Mouse (Mus musculus) adrenal gland, adult 2 months (tissue): ENCODE data around the gene Mmel1. TPM values are rescaled to one million over a fixed set of nuclear protein-coding genes. Genes with fewer than 3 reads are reported as not detected.

Experiments
- DNase-seq: peaks from one replicate; pipeline ENCODE4 v3.0.0; 2021
- long read RNA-seq: library from polyadenylated mRNA; stranded (forward); transcript quantifications from one replicate; pipeline ENCODE4 v2.0.0, GENCODE M21; 2021
- polyA plus RNA-seq: library from polyadenylated mRNA; depleted of rRNA; stranded (reverse); fragments of >200 nt; gene quantifications from 2 replicates; pipeline ENCODE4 v1.2.3, GENCODE M21; 2012; rRNA removed
- total RNA-seq, 2 experiments: library from RNA; stranded (reverse); gene quantifications; 2 replicates each; pipeline ENCODE4 v1.2.3; 2021

Gene Mmel1
- 1 to 10 TPM in 1 of 2 experiments, under 1 TPM in 1; 0.66 to 4.9 TPM for total RNA-seq
- polyA plus RNA-seq: 2.4 and 6.3 TPM in 2 replicates
- long read RNA-seq: 0 reads

DNA sequence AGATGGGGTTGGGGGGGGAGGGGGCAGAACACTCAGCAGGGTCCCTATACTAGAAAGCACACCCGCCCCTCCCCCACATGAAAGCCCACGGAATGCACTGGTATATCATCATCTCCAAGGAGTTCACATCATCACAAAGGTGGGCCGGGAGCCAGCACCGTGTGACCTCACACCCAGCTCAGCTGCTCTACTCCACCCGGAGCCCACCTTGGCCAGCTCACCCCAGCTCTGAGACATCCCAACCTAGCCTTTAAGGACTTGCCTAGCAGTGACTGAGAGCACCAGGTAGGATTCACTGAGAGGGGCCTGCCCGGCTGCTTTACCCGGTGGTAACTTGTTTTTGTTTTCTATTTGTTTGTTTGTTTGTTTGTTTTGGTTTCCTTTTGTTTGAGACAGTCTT, at the start of gene Mmel1:
TSS of gene Mmel1 (plus strand) at position 146 of the 400 bp plus-strand sequence.
- no peak for DNase-seq

DNA sequence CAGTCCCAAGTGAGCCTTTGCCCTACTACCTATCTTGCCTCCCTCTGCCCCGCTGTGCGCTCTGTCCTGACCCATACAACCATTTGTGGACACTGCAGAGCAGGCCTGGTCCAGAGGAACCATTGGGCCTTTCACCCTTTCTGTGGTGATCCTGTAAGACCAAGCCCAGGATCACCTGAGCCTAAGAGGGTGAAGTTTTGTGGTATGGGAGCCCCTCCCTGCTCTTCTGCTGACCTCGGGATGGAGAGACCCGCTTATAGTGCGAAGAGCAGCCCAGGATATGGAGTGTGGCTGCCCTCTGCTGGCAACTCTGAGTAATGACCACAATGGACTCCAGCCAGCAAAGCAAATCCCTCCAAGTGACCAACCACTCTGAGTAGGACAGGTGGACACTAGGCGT, 43.7 kb upstream of the Mmel1 start:
- DNase-seq: peak; percentile 14

DNA sequence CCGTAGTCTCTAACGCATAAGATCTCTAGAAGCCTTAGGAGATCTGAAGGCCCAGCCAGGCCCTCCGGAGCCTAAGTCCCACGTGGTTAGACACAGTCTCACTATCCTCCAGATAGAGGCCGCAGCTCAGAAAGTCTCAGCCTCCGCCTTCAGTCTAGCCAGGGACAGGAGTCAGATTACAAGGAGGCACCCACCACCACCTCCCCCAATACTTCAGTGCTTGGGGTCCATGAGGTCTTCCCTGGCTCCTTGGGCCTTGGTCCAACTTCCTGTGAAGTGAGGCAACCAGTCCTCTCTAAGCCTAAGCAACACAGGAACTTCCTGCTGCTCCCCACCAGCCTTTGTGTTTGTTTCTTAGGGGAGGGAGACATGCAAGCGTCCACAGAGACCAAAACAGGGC, 43.2 kb upstream of the Mmel1 start:
- DNase-seq: no peak

DNA sequence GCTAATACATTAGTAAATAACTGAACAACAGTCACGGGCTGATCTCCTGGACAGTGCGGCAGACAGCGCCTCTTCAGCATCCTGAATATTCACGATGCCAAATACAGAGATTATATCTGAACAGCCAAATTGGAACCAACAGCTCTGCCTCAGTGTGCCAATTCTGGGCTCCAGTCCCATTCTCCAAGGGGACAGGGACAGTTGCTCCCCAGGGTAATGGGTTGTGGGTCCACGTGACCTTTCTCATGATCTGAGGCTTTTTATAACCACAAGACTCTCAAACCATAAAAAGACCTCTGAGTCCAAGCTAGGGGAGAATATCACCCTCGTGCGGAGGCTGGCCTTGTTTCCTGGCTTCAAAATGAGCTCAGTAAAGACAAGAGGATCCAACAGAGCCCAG, 42.2 kb upstream of the Mmel1 start:
- no peak for DNase-seq

DNA sequence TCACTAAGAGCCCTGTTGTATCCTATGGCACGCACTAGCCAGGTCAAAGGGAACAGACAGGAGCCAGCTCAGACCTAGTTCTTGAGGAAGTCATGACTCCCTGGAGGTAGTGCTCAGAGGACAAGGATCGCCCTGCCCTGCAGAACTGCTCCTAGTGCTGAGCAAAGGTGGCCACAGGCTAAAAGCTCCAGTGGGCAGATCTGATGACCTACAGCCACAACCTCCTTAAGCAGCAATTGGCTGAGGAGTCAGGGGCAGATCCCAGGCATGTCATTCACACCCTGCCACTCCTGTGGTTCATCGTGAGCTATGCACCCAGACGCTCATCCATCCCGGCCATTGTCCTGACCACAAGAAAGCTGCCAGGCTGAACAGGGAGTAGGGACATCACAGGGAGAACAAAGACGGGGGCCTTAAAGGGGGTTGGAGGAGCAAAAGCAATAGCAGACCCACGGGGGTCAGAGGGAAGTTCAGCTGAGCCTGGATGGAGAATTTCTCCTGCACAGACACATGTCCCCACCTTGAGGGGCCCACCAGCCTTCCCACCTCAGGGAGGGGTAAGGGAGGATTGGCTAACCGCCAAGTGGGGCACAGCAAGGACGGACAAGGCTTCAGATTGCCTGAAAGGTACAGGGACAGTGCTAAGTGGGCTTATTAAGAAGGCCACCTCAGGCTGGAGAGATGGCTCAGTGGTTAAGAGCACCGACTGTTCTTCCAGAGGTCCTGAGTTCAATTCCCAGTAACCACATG, 41.3 kb upstream of the Mmel1 start:
- DNase-seq: no peak

DNA sequence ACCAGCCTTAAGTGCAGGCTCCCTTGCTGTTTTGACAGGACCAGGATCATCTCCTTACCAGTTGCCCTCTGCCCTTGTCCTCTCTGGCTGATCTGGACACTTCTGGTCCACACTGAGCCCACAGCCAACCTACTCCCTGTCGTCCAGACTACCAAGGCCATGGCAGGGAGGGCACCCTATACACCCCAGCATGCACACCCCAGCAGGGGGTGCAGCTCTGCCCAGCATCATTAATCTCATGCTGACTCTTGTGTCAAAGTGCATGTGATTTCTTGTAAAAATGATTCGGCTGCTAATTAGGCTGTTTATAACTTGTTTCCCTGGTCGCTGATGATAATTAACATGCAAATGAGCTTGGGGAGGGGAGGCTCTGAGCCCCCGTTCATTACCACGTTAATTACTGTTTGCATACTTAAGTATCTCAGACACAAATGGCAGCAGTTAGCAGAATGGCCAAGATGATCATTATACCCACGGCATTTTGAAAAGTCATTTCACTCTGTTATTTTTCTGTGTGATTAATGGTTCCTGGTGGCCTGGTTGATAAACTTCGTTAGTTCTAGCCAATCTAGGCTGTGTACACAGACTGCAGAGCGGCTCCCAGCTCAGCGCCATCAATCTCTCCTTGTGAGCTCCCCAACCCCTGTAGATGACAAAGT, 37.3 kb upstream of the Mmel1 start:
- no peak for DNase-seq

DNA sequence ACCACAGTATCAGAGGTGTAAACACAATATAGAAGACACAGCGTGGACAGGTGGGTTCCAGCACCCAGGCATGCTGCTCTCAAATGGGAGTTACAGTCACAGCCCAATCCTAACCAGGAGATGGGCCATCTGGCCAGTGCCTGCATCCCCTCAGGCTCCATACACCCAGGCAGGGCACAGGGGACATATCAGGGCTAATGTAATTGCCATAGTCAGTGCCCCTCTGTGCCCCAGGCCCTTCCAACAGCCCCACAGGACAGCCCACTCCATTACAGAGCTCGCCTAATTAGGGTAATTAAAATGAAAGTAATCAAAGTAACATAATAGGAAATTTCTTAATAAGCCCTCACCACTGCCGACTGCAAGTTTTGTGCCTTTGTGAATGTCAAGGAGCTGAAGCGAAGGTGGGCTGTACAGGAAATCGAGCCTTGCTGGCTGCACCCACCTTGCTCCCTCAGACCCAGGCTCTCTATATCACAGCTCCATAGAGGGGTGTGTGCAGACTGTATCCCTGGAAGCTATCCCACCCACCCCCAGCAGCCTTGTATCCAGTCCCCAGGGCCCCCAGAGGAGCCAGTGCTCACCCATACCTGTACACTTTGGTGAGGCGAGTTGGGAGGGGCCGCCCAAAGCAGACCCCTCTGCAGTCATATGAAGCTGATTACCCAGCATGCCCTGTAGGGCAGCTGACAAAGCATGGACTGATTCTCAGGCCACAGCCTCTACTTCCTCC, 33.0 kb upstream of the Mmel1 start:
- no peak for DNase-seq

DNA sequence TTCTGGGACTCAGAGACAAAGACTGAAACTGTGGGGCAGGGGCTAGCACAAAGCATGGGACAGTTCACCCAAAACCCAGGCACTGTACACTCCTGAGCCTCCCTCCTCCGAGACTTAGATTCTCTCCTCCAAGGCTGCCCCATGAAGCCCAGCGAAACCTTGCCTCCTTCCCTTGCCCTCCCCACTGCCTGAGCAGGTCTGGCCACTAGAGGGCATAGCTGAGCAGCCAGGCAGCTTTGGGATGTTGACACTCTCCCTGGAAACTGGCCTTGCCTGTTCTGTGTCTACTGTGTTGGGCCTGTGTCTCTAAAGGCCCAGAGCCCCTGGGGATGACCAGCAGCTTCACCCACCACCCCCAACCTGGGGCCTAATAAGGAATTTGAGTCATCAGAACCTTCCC, 32.2 kb upstream of the Mmel1 start, which contains the start of gene Ttc34:
TSS of gene Ttc34 (plus strand) at position 290 of the 400 bp plus-strand sequence.
- DNase-seq: peak; percentile 70

DNA sequence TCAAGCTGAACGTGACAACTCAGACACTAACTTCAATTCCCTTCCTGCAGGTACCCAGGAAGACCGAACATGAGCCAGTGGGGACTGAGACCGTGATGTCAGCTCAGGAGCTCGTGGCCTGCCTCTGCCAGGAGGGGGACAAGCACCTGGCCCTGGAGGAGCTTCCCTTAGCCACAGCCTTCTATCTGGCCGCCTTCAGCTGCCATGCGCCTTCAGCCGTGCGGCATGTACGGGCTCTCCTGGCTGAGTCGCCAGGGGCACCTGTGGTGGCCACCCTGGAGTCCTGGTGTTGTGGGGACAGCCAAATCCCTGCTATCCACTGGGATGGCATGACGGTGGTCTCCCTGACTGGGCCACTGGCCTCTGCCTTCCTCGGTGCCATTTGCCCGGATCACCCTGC, 30.6 kb upstream of the Mmel1 start:
- no peak for DNase-seq

DNA sequence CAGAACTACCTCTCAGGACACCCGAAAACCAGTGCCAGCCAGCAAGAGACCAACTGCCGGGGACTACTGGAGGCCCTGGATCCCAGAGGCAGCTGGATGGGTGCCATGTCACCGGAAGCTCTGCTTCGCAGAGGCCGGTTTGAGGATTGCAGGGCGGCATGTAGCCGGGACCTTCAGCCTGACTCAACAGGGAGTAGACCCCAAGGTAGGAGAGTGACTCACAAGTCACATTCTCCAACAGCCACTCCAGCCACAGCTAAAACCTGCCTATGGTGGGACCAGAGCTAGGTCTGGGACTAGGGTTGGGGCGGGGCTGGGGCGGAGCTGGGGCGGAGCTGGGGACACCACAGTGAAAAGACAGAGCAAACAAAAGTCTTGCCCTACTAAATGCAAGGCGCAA, 30.0 kb upstream of the Mmel1 start:
- DNase-seq: peak; percentile 48

DNA sequence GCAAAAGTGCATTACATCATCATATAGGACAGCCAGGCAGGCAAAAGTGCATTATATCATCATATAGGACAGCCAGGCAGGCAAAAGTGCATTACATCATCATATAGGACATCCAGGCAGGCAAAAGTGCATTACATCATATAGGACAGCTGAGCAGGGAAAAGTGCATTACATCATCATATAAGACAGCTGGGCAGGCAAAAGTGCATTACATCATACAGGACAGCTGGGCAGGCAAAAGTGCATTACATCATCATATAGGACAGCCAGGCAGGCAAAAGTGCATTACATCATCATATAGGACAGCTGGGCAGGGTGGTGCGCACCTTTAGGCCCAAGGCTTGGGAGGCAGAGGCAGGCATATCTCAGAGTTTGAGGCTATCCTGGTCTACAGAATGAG, 16.7 kb upstream of the Mmel1 start:
- DNase-seq: no peak

DNA sequence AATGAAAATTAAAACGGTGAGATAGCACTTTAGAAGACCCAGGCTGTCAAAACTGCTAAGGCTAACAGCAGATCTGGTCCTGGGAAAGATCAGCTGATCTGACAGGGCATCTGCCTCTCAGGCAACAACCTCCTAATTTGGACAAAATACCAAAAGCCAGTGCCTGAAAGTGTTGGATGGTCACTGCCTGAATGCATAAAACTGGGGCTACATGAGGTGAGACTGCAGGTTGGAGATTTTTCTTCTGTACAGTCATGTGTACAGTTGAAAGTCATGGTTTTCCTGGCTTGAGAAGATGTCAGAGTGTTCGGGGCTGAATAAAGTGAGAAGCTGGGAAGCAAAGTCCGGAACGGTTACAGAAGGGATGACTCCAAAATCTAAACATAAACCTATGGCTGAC, 15.5 kb upstream of the Mmel1 start:
- no peak for DNase-seq

DNA sequence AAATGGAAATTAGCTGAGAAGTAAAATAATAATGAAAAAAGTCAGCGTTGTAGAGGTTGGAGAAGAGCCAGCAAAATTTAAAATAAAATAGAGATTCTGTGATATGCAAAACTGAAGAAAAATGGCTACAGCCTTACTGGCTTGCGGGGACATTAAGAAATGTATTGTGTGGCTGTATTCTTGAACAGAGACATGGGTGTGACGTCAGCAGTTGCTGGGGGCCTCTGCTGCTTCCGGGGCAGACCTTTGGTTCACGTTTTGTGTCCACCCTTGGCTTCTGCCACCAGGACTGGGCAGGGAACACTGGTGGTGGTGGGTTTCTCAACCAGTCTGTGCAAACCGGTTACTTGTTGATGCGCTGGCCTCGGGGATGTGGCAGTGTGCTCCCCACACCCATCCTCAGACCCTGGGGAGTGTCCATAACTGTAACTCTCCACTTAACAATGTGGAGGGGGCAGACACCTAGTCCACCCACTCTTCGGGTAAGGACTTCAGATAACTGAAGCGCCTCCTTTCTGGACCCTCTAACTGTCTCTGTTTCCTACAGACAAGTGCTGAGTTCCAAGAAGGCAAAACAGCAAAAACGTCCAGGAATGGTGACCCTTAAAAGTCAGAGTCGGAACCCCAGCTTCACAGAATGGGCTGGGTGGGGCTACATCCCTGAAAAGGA, 14.6 kb upstream of the Mmel1 start:
- DNase-seq: no peak

DNA sequence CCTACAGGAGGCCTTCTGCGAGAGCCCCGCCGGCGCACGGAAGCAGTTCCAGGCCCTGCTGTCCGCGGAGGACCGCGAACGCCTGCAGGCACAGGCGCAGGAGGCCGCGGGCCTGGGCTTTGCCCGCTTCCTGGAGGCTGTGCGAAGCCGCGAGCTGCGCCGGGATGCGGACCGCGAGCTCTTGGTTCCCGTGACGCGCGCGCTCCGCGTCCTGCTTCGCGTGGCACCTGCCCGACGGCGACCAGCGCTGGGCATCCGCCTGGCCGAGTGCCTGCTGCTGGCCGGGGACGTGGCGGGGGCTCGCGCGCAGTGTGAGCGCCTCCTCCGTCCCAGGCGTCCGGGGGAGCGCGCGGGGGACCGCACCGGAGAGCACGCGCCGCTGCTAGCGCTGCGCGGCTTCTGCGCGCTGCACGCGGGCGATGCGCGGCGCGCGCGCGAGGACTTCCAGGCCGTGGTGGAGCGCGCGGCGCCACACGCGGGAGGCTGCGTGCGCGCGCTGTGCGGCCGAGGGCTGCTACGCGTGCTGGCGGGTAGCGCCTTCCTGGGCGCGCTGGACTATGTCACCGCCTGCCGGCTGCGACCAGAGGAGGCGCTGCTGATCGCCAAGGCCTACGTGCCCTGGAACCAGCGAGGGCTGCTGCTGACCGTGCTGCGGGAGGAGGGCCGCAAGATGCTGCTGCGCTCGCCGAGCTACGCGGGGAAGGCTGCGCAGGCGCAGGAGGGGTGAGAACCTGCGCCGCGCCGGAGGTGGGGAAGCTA, 13.5 kb upstream of the Mmel1 start:
- DNase-seq: peak; percentile 89

DNA sequence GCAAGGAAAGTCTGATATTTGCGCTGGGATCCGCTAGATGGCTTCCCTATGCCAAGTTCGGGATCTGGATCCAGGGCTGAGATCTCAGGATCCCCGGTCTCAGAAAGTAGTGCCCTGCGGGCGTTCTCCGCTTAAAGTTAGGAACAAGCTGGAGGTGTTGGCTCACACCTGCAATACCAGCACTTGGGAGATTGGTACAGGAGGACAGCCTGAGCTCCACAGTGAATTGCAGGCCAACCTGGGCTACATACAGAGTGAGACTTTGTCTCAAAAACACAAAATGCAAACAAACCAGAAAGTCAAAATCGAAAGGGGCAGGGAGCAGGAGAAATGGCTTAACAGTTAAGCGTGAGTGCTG, 12.9 kb upstream of the Mmel1 start:
- DNase-seq: no peak

DNA sequence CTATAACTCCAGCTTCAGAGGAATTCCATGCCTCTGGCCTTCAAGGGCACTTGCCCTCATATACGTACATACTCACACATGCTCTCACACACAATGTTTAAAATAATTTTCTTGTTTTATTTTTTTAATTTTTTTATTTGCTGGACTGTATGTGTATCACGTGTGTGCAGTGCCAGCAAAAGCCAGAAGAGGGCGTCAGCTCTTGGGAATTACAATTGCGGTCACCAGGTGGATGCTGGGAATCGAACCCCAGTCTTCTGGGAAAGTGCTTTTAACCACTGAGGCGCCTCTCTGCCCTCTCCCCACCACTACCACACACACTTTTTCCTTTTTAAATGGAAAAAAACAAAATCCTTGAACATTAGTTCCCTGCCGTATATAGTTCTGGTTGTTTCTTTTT, 12.5 kb upstream of the Mmel1 start:
- no peak for DNase-seq

DNA sequence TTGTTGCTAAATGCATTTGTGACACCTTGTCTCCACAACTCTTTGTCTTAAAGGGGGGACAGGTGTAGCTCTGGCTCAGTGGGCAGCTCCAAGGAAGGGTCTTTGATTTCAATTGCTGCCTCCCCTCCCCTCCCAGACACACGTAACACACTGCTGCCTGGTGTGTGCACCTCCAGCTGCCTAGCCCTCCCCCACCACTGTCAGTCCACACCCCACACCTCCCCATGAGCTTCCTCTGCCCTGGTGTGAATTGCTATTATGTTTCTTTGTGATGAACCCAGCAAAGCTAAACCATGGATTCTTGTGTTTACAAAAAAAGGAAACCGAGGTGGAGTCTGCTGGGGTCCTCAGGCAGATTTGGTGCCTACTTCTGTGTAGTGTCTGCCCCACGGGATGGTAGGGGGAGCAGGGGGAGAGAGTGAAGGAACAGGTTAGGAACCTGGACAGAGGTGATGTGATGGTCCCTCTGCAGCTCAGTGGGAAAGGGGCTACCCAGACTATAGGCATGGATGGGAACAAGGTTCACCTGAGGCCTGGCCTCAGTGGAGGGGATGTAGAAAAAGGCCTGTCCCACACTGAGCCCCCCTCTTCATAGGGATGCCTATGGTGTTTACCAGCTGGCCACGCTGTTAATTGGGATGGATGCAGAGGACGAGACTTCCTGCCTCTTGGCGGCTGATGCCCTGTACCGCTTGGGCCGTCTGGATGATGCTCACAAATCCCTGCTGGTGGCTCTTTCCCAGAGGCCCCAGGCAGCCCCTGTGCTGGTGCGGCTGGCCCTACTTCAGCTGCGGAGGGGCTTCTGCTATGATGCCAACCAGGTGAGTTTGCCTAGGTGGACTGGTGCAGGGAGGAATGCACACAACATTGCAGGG, 11.8 kb upstream of the Mmel1 start:
- DNase-seq: no peak

DNA sequence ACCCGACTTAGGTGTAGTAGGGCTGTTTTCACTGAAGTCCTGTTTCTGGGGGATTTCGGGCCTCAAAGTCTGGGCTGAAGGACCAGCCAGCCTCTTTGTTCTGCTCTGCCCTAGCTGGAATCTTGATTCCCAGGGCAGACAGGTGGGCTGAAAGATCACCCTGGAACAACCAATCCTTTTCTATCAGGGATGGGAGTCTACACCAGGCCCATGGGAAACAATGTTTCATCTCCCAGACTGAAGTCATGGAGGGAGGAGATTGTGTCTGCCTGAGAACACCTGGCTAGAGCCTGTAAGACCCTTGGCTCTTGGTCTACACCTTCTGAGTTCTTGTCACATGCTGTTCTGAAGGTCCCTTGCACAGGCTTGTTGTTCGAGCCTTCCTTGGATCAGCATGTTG, 10.8 kb upstream of the Mmel1 start:
- no peak for DNase-seq

DNA sequence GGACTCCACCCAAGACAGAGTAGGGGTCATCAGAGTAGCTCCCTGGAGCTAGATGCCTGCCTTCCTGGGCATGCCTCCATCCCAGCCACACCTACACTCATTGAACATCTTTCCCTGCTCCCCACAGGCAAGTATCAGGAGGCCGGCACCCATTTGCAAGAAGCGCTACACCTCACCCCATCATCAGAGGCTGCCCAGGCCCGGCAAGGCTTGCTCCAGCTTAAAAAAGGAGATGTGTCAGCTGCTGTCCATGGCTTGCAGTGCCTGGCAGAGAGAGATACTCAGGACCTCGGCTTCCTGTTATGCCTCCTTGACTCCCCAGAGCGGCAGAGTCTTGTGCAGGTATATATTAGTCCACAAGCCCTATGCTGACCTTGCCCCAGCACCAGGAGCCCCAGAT, 7.4 kb upstream of the Mmel1 start:
- DNase-seq: no peak

DNA sequence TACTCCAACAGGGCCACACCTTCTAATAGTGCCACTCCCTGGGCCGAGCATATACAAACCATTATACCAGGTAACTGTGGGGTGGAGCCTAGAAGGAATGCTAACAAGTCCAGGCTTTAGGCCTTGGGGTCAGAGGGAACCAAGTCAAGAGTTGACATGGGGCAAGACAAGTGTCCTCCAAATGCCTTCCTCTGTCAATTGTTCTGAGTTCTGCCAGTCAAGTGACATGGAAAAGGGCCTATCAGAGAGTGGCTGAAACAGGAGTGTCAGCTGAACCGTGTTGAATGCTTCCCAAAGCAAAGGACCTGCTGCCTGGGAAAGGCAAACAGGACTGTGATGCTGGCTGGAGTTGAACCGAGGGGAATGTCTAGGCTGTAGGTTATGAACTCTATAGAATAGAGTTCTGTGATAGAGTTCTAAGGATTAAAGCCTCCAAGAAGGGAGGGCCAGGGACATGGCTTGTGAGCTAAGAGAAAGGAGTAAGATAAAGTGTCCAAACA, 5.9 kb upstream of the Mmel1 start:
- DNase-seq: no peak
